Mouse (Mus musculus) thymus, adult 2 months (tissue): Measurements from ENCODE around the gene Rps6kb1. TPM values are rescaled to one million over a fixed set of nuclear protein-coding genes. Genes with fewer than 3 reads are reported as not detected.

Experiments
- DNase-seq: peaks from one replicate; pipeline ENCODE4 v3.0.0; 2021
- H3K27ac ChIP-seq: fragments of 200-500 bp; 2 replicates; pipeline ENCODE4 v1.5.1; 2012; ENCODE audit warnings: low read length, control low read depth; ENCODE audit not compliant: control insufficient read depth, insufficient read depth
- H3K27me3 ChIP-seq: fragments of 200-500 bp; 2 replicates; pipeline ENCODE4 v1.6.1; 2012; ENCODE audit warnings: mild to moderate bottlenecking, low read length, moderate library complexity, mixed read lengths; ENCODE audit not compliant: control insufficient read depth, insufficient read depth
- H3K36me3 ChIP-seq: fragments of 200-500 bp; 2 replicates; pipeline ENCODE4 v1.6.1; 2012; ENCODE audit warnings: mild to moderate bottlenecking, low read length, moderate library complexity; ENCODE audit not compliant: control insufficient read depth, insufficient read depth
- H3K4me1 ChIP-seq: fragments of 200-500 bp; replicated peaks from 2 replicates; pipeline ENCODE4 v1.6.1; 2012; ENCODE audit warnings: low read length; ENCODE audit not compliant: control insufficient read depth, insufficient read depth
- H3K4me3 ChIP-seq: fragments of 200-500 bp; 2 replicates; pipeline ENCODE4 v1.5.1; 2012; ENCODE audit warnings: mild to moderate bottlenecking, low read length, control low read depth, moderate library complexity; ENCODE audit not compliant: control insufficient read depth, insufficient read depth
- CTCF ChIP-seq: fragments of 200-500 bp; IDR thresholded peaks from 2 replicates; pipeline ENCODE4 v1.5.1; 2012; ENCODE audit warnings: mild to moderate bottlenecking, control low read depth, low read length, moderate library complexity, borderline replicate concordance; ENCODE audit not compliant: control insufficient read depth, poor library complexity, insufficient read depth; ENCODE audit errors: extremely low read depth
- POLR2A ChIP-seq: fragments of 200-500 bp; IDR thresholded peaks from 2 replicates; pipeline ENCODE4 v1.6.1; 2012; ENCODE audit warnings: mild to moderate bottlenecking, low read length, control low read depth, moderate library complexity; ENCODE audit not compliant: control insufficient read depth, poor library complexity, insufficient read depth; ENCODE audit errors: extremely low read depth
- WGBS: fragments of 180-500 bp; shearing (Covaris S2); methylation state at CpG from one replicate; pipeline ENCODE4 v1.1.7; 2018; 5-methylcytosine and 5-hydroxymethylcytosine counted together
- polyA plus RNA-seq: library from polyadenylated mRNA; depleted of rRNA; stranded (reverse); fragments of >200 nt; gene quantifications from 2 replicates; pipeline ENCODE4 v1.2.3, GENCODE M21; 2012

Gene Rps6kb1
- polyA plus RNA-seq, 1 experiment, result 12.2 TPM

GRCm38 (mm10) chr11:86527528-86527927, 17.1 kb downstream of the Rps6kb1 start:
- Histone ChIP-seq H3K27me3 (no peaks in the 10 kb centered on the region), H3K4me1 (no peaks in the 10 kb centered on the region), H3K4me3 (no peak overlapping the region), H3K27ac (no peak overlapping the region), H3K36me3 (peaks cover 75% of the 10 kb centered on the region)
- no peak for TF ChIP-seq CTCF
- no peak for TF ChIP-seq POLR2A
- no peak for DNase-seq
- WGBS, result 97% methylated on average over 4 of the region's 4 CpGs

GRCm38 (mm10) chr11:86519751-86520150, 24.9 kb downstream of the Rps6kb1 start:
- Histone ChIP-seq H3K4me3 (no peak overlapping the region), H3K27me3 (no peaks in the 10 kb centered on the region), H3K36me3 (peaks cover 84% of the 10 kb centered on the region), H3K27ac (no peak overlapping the region), H3K4me1 (no peaks in the 10 kb centered on the region)
- WGBS, result 94% methylated on average over 7 of the region's 7 CpGs
- TF ChIP-seq CTCF (no peak), POLR2A (no peak)
- no peak for DNase-seq

- H3K4me3 ChIP-seq, result no peak overlapping the region
- no peak for DNase-seq
- H3K27ac ChIP-seq, result no peak overlapping the region
- 97% methylated on average over 3 of the region's 3 CpGs for WGBS
- no peaks in the 10 kb centered on the region for H3K27me3 ChIP-seq
- H3K36me3 ChIP-seq, result peaks cover 85% of the 10 kb centered on the region
- H3K4me1 ChIP-seq, result no peaks in the 10 kb centered on the region
- TF ChIP-seq POLR2A, result no peak
- no peak for TF ChIP-seq CTCF
These were observed 27.4 kb downstream of the Rps6kb1 start for GRCm38 (mm10) chr11:86517229-86517628.

- no peaks in the 10 kb centered on the region for H3K4me1 ChIP-seq
- TF ChIP-seq POLR2A (no peak), CTCF (no peak)
- no peak overlapping the region for H3K27ac ChIP-seq
- WGBS, result 98% methylated on average over 3 of the region's 3 CpGs
- H3K36me3 ChIP-seq, result peaks cover 85% of the 10 kb centered on the region
- no peak for DNase-seq
- H3K27me3 ChIP-seq, result no peaks in the 10 kb centered on the region
- H3K4me3 ChIP-seq, result no peak overlapping the region
These were observed 28.0 kb downstream of the Rps6kb1 start for GRCm38 (mm10) chr11:86516620-86517019.

- no peak for DNase-seq
- H3K4me3 ChIP-seq, result no peak overlapping the region
- TF ChIP-seq CTCF (no peak), POLR2A (no peak)
- 99% methylated on average over 2 of the region's 2 CpGs for WGBS
- no peaks in the 10 kb centered on the region for H3K4me1 ChIP-seq
- no peak overlapping the region for H3K27ac ChIP-seq
- H3K36me3 ChIP-seq, result peaks cover 82% of the 10 kb centered on the region
- H3K27me3 ChIP-seq, result no peaks in the 10 kb centered on the region
These were observed 36.6 kb downstream of the Rps6kb1 start for GRCm38 (mm10) chr11:86507991-86508390.

- 96% methylated on average over 2 of the region's 2 CpGs for WGBS
- no peaks in the 10 kb centered on the region for H3K27me3 ChIP-seq
- H3K36me3 ChIP-seq, result peaks cover 82% of the 10 kb centered on the region
These were observed 37.3 kb downstream of the Rps6kb1 start for GRCm38 (mm10) chr11:86507334-86507733.

GRCm38 (mm10) chr11:86503121-86503520, 41.5 kb downstream of the Rps6kb1 start:
- 93% methylated on average over 2 of the region's 2 CpGs for WGBS
- no peaks in the 10 kb centered on the region for H3K27me3 ChIP-seq
- no peak for DNase-seq
- H3K36me3 ChIP-seq, result peaks cover 72% of the 10 kb centered on the region
- no peaks in the 10 kb centered on the region for H3K4me1 ChIP-seq
- no peak overlapping the region for H3K4me3 ChIP-seq
- TF ChIP-seq POLR2A, result no peak
- TF ChIP-seq CTCF, result no peak
- H3K27ac ChIP-seq, result no peak overlapping the region

More at GRCm38 (mm10) chr11:86507334-86507733, 37.3 kb downstream of the Rps6kb1 start:
- Histone ChIP-seq H3K4me3 (no peak overlapping the region), H3K4me1 (no peaks in the 10 kb centered on the region), H3K27ac (no peak overlapping the region)
- DNase-seq, result no peak
- TF ChIP-seq POLR2A (no peak), CTCF (no peak)
